8 mouse cellular contexts compared by ENCODE assay signal in genomic region chr11:119392001-119392614, GRCm38 (mm10). TPM values are rescaled to one million over a fixed set of nuclear protein-coding genes. Genes with fewer than 3 reads are reported as not detected.
DNase-seq lines count a peak whose midpoint lies in the region; ATAC-seq and TF ChIP-seq lines count a peak whose summit lies in the region.

No protein-coding gene starts in this region.

- TF ChIP-seq CTCF in cortical plate, adult 2 months (IDR thresholded peaks at IDR 0.05; ENCODE audit: extremely low read depth, insufficient read depth, low read length): no peak

- DNase-seq in midbrain, embryonic 11.5 days (ENCODE audit: low spot score, missing footprints): no peak
- no peak for DNase-seq in midbrain, embryonic 14.5 days
- DNase-seq in kidney, adult 9 months: peak; percentile 90
- peak; percentile 89 for DNase-seq in lung, postnatal 10 days
- DNase-seq in cerebellum, adult 8-10 months: no peak

- WGBS in midbrain, embryonic 11.5 days: 8% methylated on average over 12 of the region's 12 CpGs
- 8% methylated on average over 12 of the region's 12 CpGs for WGBS in midbrain, embryonic 14.5 days
- 13% methylated on average over 12 of the region's 12 CpGs for WGBS in heart, embryonic 11.5 days (ENCODE audit: insufficient replicate concordance)
- WGBS in stomach, embryonic 15.5 days: 8% methylated on average over 12 of the region's 12 CpGs

- no peaks in the 10 kb centered on the region for H3K9me3 ChIP-seq in midbrain, embryonic 11.5 days (ENCODE audit: control insufficient read depth, low read length)
- no peaks in the 10 kb centered on the region for H3K9me3 ChIP-seq in midbrain, embryonic 14.5 days (ENCODE audit: control insufficient read depth, low read length)
- H3K9me3 ChIP-seq in heart, embryonic 11.5 days (replicated peaks; ENCODE audit: control insufficient read depth, low read length): no peaks in the 10 kb centered on the region
- no peaks in the 10 kb centered on the region for H3K9me3 ChIP-seq in stomach, embryonic 15.5 days

- peak overlapping the region; percentile 77; the same call in 1 of the 2 replicates for H3K4me2 ChIP-seq in midbrain, embryonic 11.5 days
- no peak overlapping the region for H3K4me2 ChIP-seq in midbrain, embryonic 14.5 days (ENCODE audit: low read length)
- peak overlapping the region; percentile 96 for H3K4me2 ChIP-seq in heart, embryonic 11.5 days
- H3K4me2 ChIP-seq in stomach, embryonic 15.5 days: peak overlapping the region; percentile 90

- no peaks in the 10 kb centered on the region for H3K36me3 ChIP-seq in midbrain, embryonic 11.5 days (ENCODE audit: control insufficient read depth, insufficient read depth, low read length)
- no peaks in the 10 kb centered on the region for H3K36me3 ChIP-seq in midbrain, embryonic 14.5 days (ENCODE audit: control insufficient read depth, insufficient read depth, low read length)
- no peaks in the 10 kb centered on the region for H3K36me3 ChIP-seq in heart, embryonic 11.5 days (ENCODE audit: control insufficient read depth, insufficient read depth, low read length)
- H3K36me3 ChIP-seq in stomach, embryonic 15.5 days: no peaks in the 10 kb centered on the region

- H3K9ac ChIP-seq in midbrain, embryonic 11.5 days (ENCODE audit: low read length): no peak overlapping the region
- H3K9ac ChIP-seq in midbrain, embryonic 14.5 days (replicated peaks; ENCODE audit: low read length): no peak overlapping the region
- H3K9ac ChIP-seq in heart, embryonic 11.5 days (ENCODE audit: low read depth, low read length): peak overlapping the region; percentile 75; the same call in 1 of the 2 replicates
- H3K9ac ChIP-seq in stomach, embryonic 15.5 days: no peak overlapping the region

- ATAC-seq in midbrain, embryonic 11.5 days (ENCODE audit: low FRiP score): no peak
- ATAC-seq in midbrain, embryonic 14.5 days (ENCODE audit: low FRiP score, low TSS enrichment): no peak
- 0 out of 2 replicates have a peak, but pooled peaks have one; percentile 24 for ATAC-seq in heart, embryonic 11.5 days (replicated peaks; ENCODE audit: insufficient number of reproducible peaks, low FRiP score, low TSS enrichment)
- ATAC-seq in stomach, embryonic 15.5 days (ENCODE audit: insufficient read depth, low FRiP score, low read depth): peak; percentile 64; the same call in 1 of the 2 replicates

- H3K4me1 ChIP-seq in midbrain, embryonic 11.5 days (ENCODE audit: control insufficient read depth, insufficient read depth, low read length): peaks cover 19% of the 10 kb centered on the region
- H3K4me1 ChIP-seq in midbrain, embryonic 14.5 days (ENCODE audit: control insufficient read depth, insufficient read depth, low read length): peaks cover 8% of the 10 kb centered on the region; the same call in 1 of the 2 replicates
- H3K4me1 ChIP-seq in cortical plate, adult 2 months (ENCODE audit: control insufficient read depth, insufficient read depth, low read length): no peaks in the 10 kb centered on the region
- H3K4me1 ChIP-seq in heart, embryonic 11.5 days (ENCODE audit: control insufficient read depth, insufficient read depth, low read length): peaks cover 33% of the 10 kb centered on the region
- peaks cover 37% of the 10 kb centered on the region for H3K4me1 ChIP-seq in stomach, embryonic 15.5 days

- TF ChIP-seq POLR2A in cortical plate, adult 2 months (IDR thresholded peaks at IDR 0.05; ENCODE audit: extremely low read depth, insufficient read depth, low read length): no peak

- H3K27ac ChIP-seq in midbrain, embryonic 11.5 days (ENCODE audit: low read depth, low read length): no peak overlapping the region
- no peak overlapping the region for H3K27ac ChIP-seq in midbrain, embryonic 14.5 days (replicated peaks; ENCODE audit: low read depth, low read length)
- no peak overlapping the region for H3K27ac ChIP-seq in cortical plate, adult 2 months (ENCODE audit: insufficient read depth, low read length)
- no peak overlapping the region for H3K27ac ChIP-seq in heart, embryonic 11.5 days (ENCODE audit: low read depth, low read length)
- H3K27ac ChIP-seq in stomach, embryonic 15.5 days: peak overlapping the region; percentile 82; the same call in 1 of the 2 replicates

- H3K4me3 ChIP-seq in midbrain, embryonic 11.5 days (ENCODE audit: low read depth, low read length): no peak overlapping the region; the same call in 1 of the 2 replicates
- no peak overlapping the region for H3K4me3 ChIP-seq in midbrain, embryonic 14.5 days (replicated peaks; ENCODE audit: low read depth, low read length)
- H3K4me3 ChIP-seq in cortical plate, adult 2 months (ENCODE audit: insufficient read depth, low read length): peak overlapping the region; percentile 50; the same call in 1 of the 2 replicates
- peak overlapping the region; percentile 64 for H3K4me3 ChIP-seq in heart, embryonic 11.5 days (ENCODE audit: low read depth, low read length)
- H3K4me3 ChIP-seq in stomach, embryonic 15.5 days (replicated peaks): peak overlapping the region; percentile 69

- H3K27me3 ChIP-seq in midbrain, embryonic 11.5 days (ENCODE audit: control insufficient read depth, insufficient read depth, low read length): peaks cover 83% of the 10 kb centered on the region
- peaks cover 76% of the 10 kb centered on the region for H3K27me3 ChIP-seq in midbrain, embryonic 14.5 days (ENCODE audit: control insufficient read depth, insufficient read depth, low read length)
- H3K27me3 ChIP-seq in heart, embryonic 11.5 days (ENCODE audit: control insufficient read depth, insufficient read depth, low read length): peaks cover 14% of the 10 kb centered on the region
- H3K27me3 ChIP-seq in stomach, embryonic 15.5 days (replicated peaks): no peaks in the 10 kb centered on the region

RNA-seq across cellular contexts. Expression of gene Rnf213, which starts 0.8 kb away (rescaled TPM):
- polyA plus RNA-seq in midbrain, embryonic 11.5 days (2014; fragmentation: Nextera tagmentation; extraction: Ambion mirVana): 1.4 and 1.7 TPM in 2 replicates
- 0.72 and 3.2 TPM in 2 replicates for polyA plus RNA-seq in midbrain, embryonic 14.5 days (2014; fragmentation: Nextera tagmentation; extraction: Ambion mirVana)
- polyA plus RNA-seq in cortical plate, adult 2 months (2012; rRNA removed): 7.1 and 8.5 TPM in 2 replicates
- 10.4 and 11.0 TPM in 2 replicates for polyA plus RNA-seq in heart, embryonic 11.5 days (2014; fragmentation: Nextera tagmentation; extraction: Ambion mirVana)
- polyA plus RNA-seq in stomach, embryonic 15.5 days (2015; fragmentation: Nextera tagmentation; extraction: Ambion mirVana): 7.3 and 7.6 TPM in 2 replicates

RNA-seq across cellular contexts. Expression of gene Slc26a11, which starts 36.8 kb away (rescaled TPM):
- 4.1 and 5.1 TPM in 2 replicates for polyA plus RNA-seq in midbrain, embryonic 11.5 days (2014; fragmentation: Nextera tagmentation; extraction: Ambion mirVana)
- 3.9 and 5.0 TPM in 2 replicates for polyA plus RNA-seq in midbrain, embryonic 14.5 days (2014; fragmentation: Nextera tagmentation; extraction: Ambion mirVana)
- 7.2 and 9.6 TPM in 2 replicates for polyA plus RNA-seq in cortical plate, adult 2 months (2012; rRNA removed)
- 9.4 and 10.2 TPM in 2 replicates for polyA plus RNA-seq in heart, embryonic 11.5 days (2014; fragmentation: Nextera tagmentation; extraction: Ambion mirVana)
- 9.2 and 9.9 TPM in 2 replicates for polyA plus RNA-seq in stomach, embryonic 15.5 days (2015; fragmentation: Nextera tagmentation; extraction: Ambion mirVana)

RNA-seq across cellular contexts. Expression of gene Sgsh, which starts 36.8 kb away (rescaled TPM):
- polyA plus RNA-seq in midbrain, embryonic 11.5 days (2014; fragmentation: Nextera tagmentation; extraction: Ambion mirVana): 4.2 and 5.2 TPM in 2 replicates
- 5.3 and 6.1 TPM in 2 replicates for polyA plus RNA-seq in midbrain, embryonic 14.5 days (2014; fragmentation: Nextera tagmentation; extraction: Ambion mirVana)
- polyA plus RNA-seq in cortical plate, adult 2 months (2012; rRNA removed): 6.1 and 6.3 TPM in 2 replicates
- 6.1 and 6.5 TPM in 2 replicates for polyA plus RNA-seq in heart, embryonic 11.5 days (2014; fragmentation: Nextera tagmentation; extraction: Ambion mirVana)
- 8.2 and 8.3 TPM in 2 replicates for polyA plus RNA-seq in stomach, embryonic 15.5 days (2015; fragmentation: Nextera tagmentation; extraction: Ambion mirVana)

Comparison
In these comparisons a context has a peak if more than half of its experiments do, and no peak if none do; other contexts are left out.
1. ATAC-seq: peak in heart, embryonic 11.5 days (single experiment) and stomach, embryonic 15.5 days (single experiment); none in midbrain, embryonic 11.5 days (single experiment) and midbrain, embryonic 14.5 days (single experiment).
2. DNase-seq: peak in kidney, adult 9 months (single experiment) and lung, postnatal 10 days (single experiment); none in midbrain, embryonic 11.5 days (single experiment), midbrain, embryonic 14.5 days (single experiment) and cerebellum, adult 8-10 months (single experiment).
3. H3K4me3 ChIP-seq: peak in cortical plate, adult 2 months (single experiment), heart, embryonic 11.5 days (single experiment) and stomach, embryonic 15.5 days (single experiment); none in midbrain, embryonic 11.5 days (single experiment) and midbrain, embryonic 14.5 days (single experiment).